Mouse (Mus musculus) T-helper 17 cell (primary cell): ENCODE measurements around the gene Zfp655.

Experiments used
- in situ Hi-C, 2 experiments: fragments of 300-600 bp; cut with MboI, MseI; formaldehyde crosslinking; loops; 1 replicate in 1 of 2; 2 replicates in 1 of 2; pipeline ENCODE4 v1.15.1; 2025; ENCODE audit warnings: high pct_unique_total_duplicates in 2 of 2

Zfp655 gene

GRCm38 (mm10) chr5:145231367-145231871 is at the start of gene Zfp655:
Zfp655 (plus strand) TSS chr5:145231715.
- in situ Hi-C loops: loop anchor here in 1 of 2 experiments (25.0 kb wide), 1 partner anchor 1556 kb away; the partner anchor contains the start of gene Usp12

- in situ Hi-C loops: loop anchor here in 1 of 2 experiments (10.0 kb wide), 1 partner anchor 1520 kb away; no protein-coding TSS in a partner anchor
Observed at GRCm38 (mm10) chr5:145185244-145185643, 46.3 kb upstream of the Zfp655 start.

- in situ Hi-C loops: loop anchor here in 1 of 2 experiments (10.0 kb wide), 1 partner anchor 1525 kb away; no protein-coding TSS in a partner anchor
Observed at GRCm38 (mm10) chr5:145189416-145189815, 42.1 kb upstream of the Zfp655 start.

- in situ Hi-C loops: no loop called here
Observed at GRCm38 (mm10) chr5:145190373-145190772, 41.1 kb upstream of the Zfp655 start.

- in situ Hi-C loops: no loop called here
Observed at GRCm38 (mm10) chr5:145190875-145191798, 40.4 kb upstream of the Zfp655 start.

GRCm38 (mm10) chr5:145191962-145192361 is 39.6 kb upstream of the Zfp655 start, which contains the start of gene Atp5j2:
Atp5j2 (minus strand) TSS chr5:145192062.
- in situ Hi-C loops: no loop called here

GRCm38 (mm10) chr5:145200387-145200786 is 31.1 kb upstream of the Zfp655 start:
- in situ Hi-C loops: loop anchor here in 1 of 2 experiments (25.0 kb wide), 1 partner anchor 1012 kb away; the partner anchor contains the start of gene Rnf6

- in situ Hi-C loops: loop anchor here in 1 of 2 experiments (25.0 kb wide), 1 partner anchor 1011 kb away; the partner anchor contains the start of gene Rnf6
Observed at GRCm38 (mm10) chr5:145201321-145201991, 30.1 kb upstream of the Zfp655 start, which contains the start of gene Zkscan14. Zkscan14 (minus strand) TSS chr5:145201868.

GRCm38 (mm10) chr5:145202446-145202845 is 29.1 kb upstream of the Zfp655 start:
- in situ Hi-C loops: loop anchor here in 1 of 2 experiments (25.0 kb wide), 1 partner anchor 1010 kb away; the partner anchor contains the start of gene Rnf6

- in situ Hi-C loops: loop anchor here in 1 of 2 experiments (25.0 kb wide), 1 partner anchor 1008 kb away; the partner anchor contains the start of gene Rnf6
Observed at GRCm38 (mm10) chr5:145203936-145204691, 27.4 kb upstream of the Zfp655 start, which contains the start of gene Zkscan5. Zkscan5 (plus strand) TSS chr5:145204562.

GRCm38 (mm10) chr5:145205041-145205440 is 26.5 kb upstream of the Zfp655 start:
- in situ Hi-C loops: loop anchor here in 1 of 2 experiments (25.0 kb wide), 1 partner anchor 1007 kb away; the partner anchor contains the start of gene Rnf6

GRCm38 (mm10) chr5:145207385-145207784 is 24.1 kb upstream of the Zfp655 start:
- in situ Hi-C loops: loop anchor here in 1 of 2 experiments (25.0 kb wide), 1 partner anchor 1005 kb away; the partner anchor contains the start of gene Rnf6

- in situ Hi-C loops: loop anchor here in 1 of 2 experiments (25.0 kb wide), 1 partner anchor 1004 kb away; the partner anchor contains the start of gene Rnf6
Observed at GRCm38 (mm10) chr5:145207954-145208353, 23.6 kb upstream of the Zfp655 start.

GRCm38 (mm10) chr5:145208391-145208790 is 23.1 kb upstream of the Zfp655 start:
- in situ Hi-C loops: loop anchor here in 1 of 2 experiments (25.0 kb wide), 1 partner anchor 1004 kb away; the partner anchor contains the start of gene Rnf6

GRCm38 (mm10) chr5:145211340-145211739 is 20.2 kb upstream of the Zfp655 start:
- in situ Hi-C loops: loop anchor here in 1 of 2 experiments (25.0 kb wide), 1 partner anchor 1001 kb away; the partner anchor contains the start of gene Rnf6

- in situ Hi-C loops: loop anchor here in 1 of 2 experiments (25.0 kb wide), 1 partner anchor 1000 kb away; the partner anchor contains the start of gene Rnf6
Observed at GRCm38 (mm10) chr5:145212216-145212615, 19.3 kb upstream of the Zfp655 start.

- in situ Hi-C loops: loop anchor here in 1 of 2 experiments (25.0 kb wide), 1 partner anchor 999 kb away; the partner anchor contains the start of gene Rnf6
Observed at GRCm38 (mm10) chr5:145213505-145213904, 18.0 kb upstream of the Zfp655 start.

GRCm38 (mm10) chr5:145214679-145215078 is 16.8 kb upstream of the Zfp655 start:
- in situ Hi-C loops: loop anchor here in 1 of 2 experiments (25.0 kb wide), 1 partner anchor 998 kb away; the partner anchor contains the start of gene Rnf6

GRCm38 (mm10) chr5:145217746-145218145 is 13.8 kb upstream of the Zfp655 start:
- in situ Hi-C loops: loop anchor here in 1 of 2 experiments (25.0 kb wide), 1 partner anchor 995 kb away; the partner anchor contains the start of gene Rnf6
